Mouse (Mus musculus) erythroblast, embryonic 14.5 days (primary cell): ENCODE data around the gene Amigo3.

Source experiments
- GATA1 ChIP-seq: IDR thresholded peaks from 2 replicates; pipeline ENCODE4 v1.6.1; 2012; ENCODE audit warnings: low read length, inconsistent platforms, mixed read lengths
- TAL1 ChIP-seq: IDR thresholded peaks from 3 replicates; pipeline ENCODE4 v1.6.1; 2012; ENCODE audit warnings: low read length, inconsistent platforms, mixed read lengths

- TF ChIP-seq TAL1 (no peak), GATA1 (no peak)
Measured at GRCm38 (mm10) chr9:108032126-108032525, 20.8 kb upstream of the Amigo3 start.
